In genomic region chr13:56703871-56704321, GRCm38 (mm10) we compare ENCODE assay signal across 8 mouse cellular contexts. TPM values are rescaled to one million over a fixed set of nuclear protein-coding genes. Genes with fewer than 3 reads are reported as not detected.
DNase-seq lines count a peak whose midpoint lies in the region; ATAC-seq and TF ChIP-seq lines count a peak whose summit lies in the region.

No protein-coding gene starts in this region.

- H3K36me3 ChIP-seq in CH12.LX (replicated peaks in 1 of 2; ENCODE audit: control insufficient read depth in 1 of 2, insufficient read depth in 1 of 2, low read length in 1 of 2): peaks cover 0 to 25% of the 10 kb centered on the region in 2 experiments
- no peaks in the 10 kb centered on the region for H3K36me3 ChIP-seq in liver, embryonic 14.5 days (replicated peaks; ENCODE audit: control insufficient read depth, insufficient read depth, low read depth)

- peak; percentile 32 for ATAC-seq in liver, embryonic 14.5 days (ENCODE audit: insufficient read depth)

- H3K79me2 ChIP-seq in CH12.LX (replicated peaks; ENCODE audit: control insufficient read depth, extremely low read depth, insufficient read depth, poor library complexity, severe bottlenecking): peaks cover 35% of the 10 kb centered on the region

- no peak for TF ChIP-seq RAD21 in CH12.LX (IDR thresholded peaks at IDR 0.05; ENCODE audit: low read depth, low read length)

- H3K9ac ChIP-seq in CH12.LX (ENCODE audit: insufficient read depth, low read depth): peak overlapping the region; percentile 96
- peak overlapping the region; percentile 86 for H3K9ac ChIP-seq in liver, embryonic 14.5 days (replicated peaks)

- TF ChIP-seq EP300 in CH12.LX (IDR thresholded peaks at IDR 0.05; ENCODE audit: low read length): no peak
- no peak for TF ChIP-seq EP300 in liver, embryonic 14.5 days (IDR thresholded peaks at IDR 0.05; ENCODE audit: low read depth)

- H3K27ac ChIP-seq in CH12.LX (ENCODE audit: insufficient read depth, low read depth): peak overlapping the region; percentile 66
- peak overlapping the region; percentile 51; the same call in 1 of the 2 replicates for H3K27ac ChIP-seq in liver, embryonic 14.5 days

- peak overlapping the region; percentile 59 to 72 (median 60) for H3K4me3 ChIP-seq in CH12.LX (replicated peaks in 1 of 3; ENCODE audit: low read depth in 2 of 3, low read length in 2 of 3, poor library complexity in 1 of 3)
- H3K4me3 ChIP-seq in liver, embryonic 14.5 days (ENCODE audit: insufficient read depth in 1 of 2, low read depth in 2 of 2, low read length in 2 of 2): peak overlapping the region; percentile 76 to 92

- peak; percentile 36 for DNase-seq in cerebellum, adult 11-12 months
- no peak for DNase-seq in cerebellum, postnatal 36 days
- DNase-seq in CH12.LX (ENCODE audit: extremely low read depth): peak; percentile 33
- peak; percentile 42 for DNase-seq in embryo, embryonic 11.5 days (ENCODE audit: low read depth, low spot score)
- peak; percentile 21 for DNase-seq in heart, postnatal 4 days
- DNase-seq in liver, embryonic 14.5 days (ENCODE audit: low read depth in 3 of 3, low spot score in 3 of 3): peak; percentile 12 to 42 (median 24)
- DNase-seq in natural killer cell, adult 2 months (ENCODE audit: low spot score in 2 of 2): peak; percentile 34 to 44
- no peak for DNase-seq in ovary, adult 18-20 months (ENCODE audit: low spot score)

- no peaks in the 10 kb centered on the region for H3K9me3 ChIP-seq in CH12.LX (replicated peaks; ENCODE audit: low read length)
- H3K9me3 ChIP-seq in liver, embryonic 14.5 days (ENCODE audit: control insufficient read depth, low read length): no peaks in the 10 kb centered on the region

- in situ Hi-C loops in CH12.LX (cut with MboI; ENCODE audit: low pct_ligation_motif_present, low pct_unique_long_range_greater_than_20kb, low sequenced_read_pairs): no loop called here

- no peak for TF ChIP-seq POLR2A in CH12.LX (IDR thresholded peaks at IDR 0.05; ENCODE audit: low read depth, low read length)

- peak overlapping the region; percentile 94 for H3K4me2 ChIP-seq in CH12.LX (ENCODE audit: insufficient read depth, low read depth, poor library complexity, severe bottlenecking)
- H3K4me2 ChIP-seq in liver, embryonic 14.5 days (ENCODE audit: low read depth): peak overlapping the region; percentile 84

- dilution Hi-C loops in CH12.LX (cut with MboI; ENCODE audit: extremely low pct_ligation_motif_present, extremely low pct_unique_long_range_greater_than_20kb, low sequenced_read_pairs): no loop called here

- H3K27me3 ChIP-seq in CH12.LX (replicated peaks): no peaks in the 10 kb centered on the region
- no peaks in the 10 kb centered on the region for H3K27me3 ChIP-seq in liver, embryonic 14.5 days (ENCODE audit: control insufficient read depth, insufficient read depth, low read length)

- WGBS in liver, embryonic 14.5 days (ENCODE audit: insufficient replicate concordance): under 1% methylated on average over 11 of the region's 11 CpGs

- no peak for TF ChIP-seq CTCF in CH12.LX (conservative IDR thresholded peaks at IDR 0.05 in 1 of 2, IDR thresholded peaks at IDR 0.05 in 1 of 2; ENCODE audit: low read depth in 2 of 2, low read length in 2 of 2)
- TF ChIP-seq CTCF in liver, embryonic 14.5 days (IDR thresholded peaks at IDR 0.05; ENCODE audit: low read depth): no peak

- H3K4me1 ChIP-seq in CH12.LX (ENCODE audit: control insufficient read depth in 1 of 2, insufficient read depth in 2 of 2): peaks cover 8 to 30% of the 10 kb centered on the region in 2 experiments
- peaks cover 5 to 14% of the 10 kb centered on the region in 2 experiments; a peak in 3 of 4 replicates for H3K4me1 ChIP-seq in liver, embryonic 14.5 days (replicated peaks; ENCODE audit: control insufficient read depth in 2 of 2, insufficient read depth in 2 of 2, low read length in 1 of 2)

TF ChIP-seq in CH12.LX, 34 proteins besides CTCF, POLR2A, EP300 and RAD21:
- peak; percentile 62; the same call in 1 of the 2 replicates for TF ChIP-seq MEF2A (IDR thresholded peaks at IDR 0.05; ENCODE audit: borderline replicate concordance, low read depth, low read length)
- peak; percentile 54; the same call in 1 of the 2 replicates for TF ChIP-seq CHD1 (IDR thresholded peaks at IDR 0.05; ENCODE audit: low read depth, low read length)
- TF ChIP-seq TCF12 (IDR thresholded peaks at IDR 0.05; ENCODE audit: low read depth, low read length): peak; percentile 13; the same call in 1 of the 2 replicates
- TF ChIP-seq BHLHE40 (IDR thresholded peaks at IDR 0.05; ENCODE audit: low read depth, low read length): 0 out of 2 replicates have a peak, but pooled peaks have one; percentile 3
- peak; percentile 71; the same call in 1 of the 2 replicates for TF ChIP-seq MXI1 (IDR thresholded peaks at IDR 0.05; ENCODE audit: low read depth, low read length)
- TF ChIP-seq CHD2 (IDR thresholded peaks at IDR 0.05; ENCODE audit: low read length): 0 out of 2 replicates have a peak, but pooled peaks have one; percentile 5
- 0 out of 2 replicates have a peak, but pooled peaks have one; percentile 5 for TF ChIP-seq NELFE (IDR thresholded peaks at IDR 0.05; ENCODE audit: low read depth, low read length)
- TF ChIP-seq SIN3A (IDR thresholded peaks at IDR 0.05; ENCODE audit: low read length): peak; percentile 72
- no peak for TF ChIP-seq KAT2A (IDR thresholded peaks at IDR 0.05; ENCODE audit: insufficient replicate concordance, low read length)
- no peak for TF ChIP-seq JUND (conservative IDR thresholded peaks at IDR 0.05; ENCODE audit: low read depth, low read length)

RNA-seq across cellular contexts. Expression of gene Smad5, which starts 1.1 kb away (rescaled TPM):
- total RNA-seq in CH12.LX (2012; rRNA removed) (3.9 and 4.3 TPM in 2 replicates), CH12.LX (2014; rRNA removed) (4.4 and 6.1 TPM in 2 replicates)
- 7.4 and 8.3 TPM in 2 replicates for polyA plus RNA-seq in CH12.LX (2012; ENCODE audit: insufficient read length, low read depth)
- 10 to 100 TPM; 48.8 to 54.3 TPM for total RNA-seq in heart, postnatal 4 days (2021)
- polyA plus RNA-seq in liver, embryonic 14.5 days (2012; rRNA removed): 4.1 and 5.0 TPM in 2 replicates
- polyA plus RNA-seq in liver, embryonic 14.5 days (2014; fragmentation: Nextera tagmentation; extraction: Ambion mirVana): 4.0 and 4.2 TPM in 2 replicates

RNA-seq across cellular contexts. Expression of gene Gm45623, which starts 49.7 kb away (rescaled TPM):
- total RNA-seq in CH12.LX (2012; rRNA removed): not detected in 2 replicates
- not detected in 2 replicates for total RNA-seq in CH12.LX (2014; rRNA removed)
- not detected in 2 replicates for polyA plus RNA-seq in CH12.LX (2012; ENCODE audit: insufficient read length, low read depth)
- under 1 TPM in 1 of 2 experiments, not detected in 1; 0.19 TPM for total RNA-seq in heart, postnatal 4 days (2021)
- polyA plus RNA-seq in liver, embryonic 14.5 days (2012; rRNA removed): not detected in 2 replicates
- polyA plus RNA-seq in liver, embryonic 14.5 days (2014; fragmentation: Nextera tagmentation; extraction: Ambion mirVana): not detected in 2 replicates

Comparison
In these comparisons a context has a peak if more than half of its experiments do, and no peak if none do; other contexts are left out.
1. DNase-seq: peak in cerebellum, adult 11-12 months (single experiment), CH12.LX (single experiment), embryo, embryonic 11.5 days (single experiment), heart, postnatal 4 days (single experiment), liver, embryonic 14.5 days (3 of 3) and natural killer cell, adult 2 months (2 of 2); none in cerebellum, postnatal 36 days (0 of 2) and ovary, adult 18-20 months (single experiment).
2. RNA of gene Smad5, which starts 1.1 kb away (total RNA-seq): 48.8 to 54.3 TPM in heart, postnatal 4 days; 3.9 to 6.1 TPM in CH12.LX; every median in the first group is over 4 times any median in the second.